Mouse (Mus musculus) layer of hippocampus, adult 2 months (tissue): ENCODE data around the gene Map3k20. TPM values are rescaled to one million over a fixed set of nuclear protein-coding genes. Genes with fewer than 3 reads are reported as not detected.

Experiments
- DNase-seq, 2 experiments: peaks; one replicate each; pipeline ENCODE4 v3.0.0; 2022; ENCODE audit warnings: low spot score in 2 of 2
- H3K27ac ChIP-seq: fragments of 200-600 bp; 2 replicates; pipeline ENCODE4 v1.8.1; 2022
- H3K4me3 ChIP-seq: fragments of 200-600 bp; 2 replicates; pipeline ENCODE4 v1.8.1; 2022; ENCODE audit warnings: mild to moderate bottlenecking
- CTCF ChIP-seq: fragments of 200-600 bp; conservative IDR thresholded peaks from 2 replicates; pipeline ENCODE4 v1.8.1; 2022; ENCODE audit warnings: antibody characterized with exemption, mild to moderate bottlenecking, moderate library complexity
- total RNA-seq, 2 experiments: library from RNA; stranded (reverse); gene quantifications; 2 replicates each; pipeline ENCODE4 v1.2.3; 2021

The Map3k20 gene
- total RNA-seq, 2 experiments from 2014 or later, result 9.0 to 13.9 TPM

- peak overlapping the region; percentile 92; the same call in 1 of the 2 replicates for H3K27ac ChIP-seq
- H3K4me3 ChIP-seq, result peak overlapping the region; percentile 90
- TF ChIP-seq CTCF, result no peak
- no peak for DNase-seq
Measured at GRCm38 (mm10) chr2:72476486-72477211, 191.2 kb downstream of the Map3k20 start.

- H3K4me3 ChIP-seq, result peak overlapping the region; percentile 90
- H3K27ac ChIP-seq, result no peak overlapping the region
- TF ChIP-seq CTCF, result no peak
- DNase-seq, result no peak
Measured at GRCm38 (mm10) chr2:72477221-72477620, 191.8 kb downstream of the Map3k20 start.

- DNase-seq, result no peak
- peak overlapping the region; percentile 53 for H3K27ac ChIP-seq
- no peak overlapping the region; the same call in 1 of the 2 replicates for H3K4me3 ChIP-seq
- no peak for TF ChIP-seq CTCF
Measured at GRCm38 (mm10) chr2:72478176-72478575, 192.7 kb downstream of the Map3k20 start.

GRCm38 (mm10) chr2:72478921-72479320 lies 193.5 kb downstream of the Map3k20 start:
- DNase-seq, result no peak
- TF ChIP-seq CTCF, result no peak
- no peak overlapping the region for H3K27ac ChIP-seq
- H3K4me3 ChIP-seq, result no peak overlapping the region; the same call in 1 of the 2 replicates

- Histone ChIP-seq H3K27ac (no peak overlapping the region), H3K4me3 (no peak overlapping the region)
- no peak for TF ChIP-seq CTCF
- DNase-seq, result no peak
Measured at GRCm38 (mm10) chr2:72479818-72480217, 194.4 kb downstream of the Map3k20 start.

GRCm38 (mm10) chr2:72491650-72492049 lies 206.2 kb downstream of the Map3k20 start:
- no peak overlapping the region for H3K4me3 ChIP-seq
- no peak for TF ChIP-seq CTCF
- H3K27ac ChIP-seq, result no peak overlapping the region
- no peak for DNase-seq

Other genes starting within 250 kb of the Map3k20 start
- 1 to 10 TPM; 3.1 to 9.1 TPM for gene Cdca7, start 190.5 kb downstream of the Map3k20 start, total RNA-seq